Mouse (Mus musculus) adrenal gland, adult 2 months (tissue): Measurements from ENCODE around the gene Gm35549. TPM values are rescaled to one million over a fixed set of nuclear protein-coding genes. Genes with fewer than 3 reads are reported as not detected.

Experiments used
- DNase-seq: peaks from one replicate; pipeline ENCODE4 v3.0.0; 2021
- polyA plus RNA-seq: library from polyadenylated mRNA; depleted of rRNA; stranded (reverse); fragments of >200 nt; gene quantifications from 2 replicates; pipeline ENCODE4 v1.2.3, GENCODE M21; 2012; rRNA removed
- total RNA-seq, 2 experiments: library from RNA; stranded (reverse); gene quantifications; 2 replicates each; pipeline ENCODE4 v1.2.3; 2021

Gm35549 gene
- total and polyA plus RNA-seq, 3 experiments: not detected

GRCm38 (mm10) chr9:122826743-122827142 is 17.1 kb downstream of the Gm35549 start:
- no peak for DNase-seq

GRCm38 (mm10) chr9:122823374-122824017 is 20.3 kb downstream of the Gm35549 start:
- DNase-seq: no peak

- no peak for DNase-seq
Observed at GRCm38 (mm10) chr9:122815239-122815851, 28.5 kb downstream of the Gm35549 start.

GRCm38 (mm10) chr9:122814775-122815174 is 29.1 kb downstream of the Gm35549 start:
- DNase-seq: no peak

GRCm38 (mm10) chr9:122812386-122812785 is 31.4 kb downstream of the Gm35549 start:
- no peak for DNase-seq

- DNase-seq: no peak
Observed at GRCm38 (mm10) chr9:122810212-122810611, 33.6 kb downstream of the Gm35549 start.

GRCm38 (mm10) chr9:122807186-122807585 is 36.6 kb downstream of the Gm35549 start:
- DNase-seq: no peak

GRCm38 (mm10) chr9:122805845-122806341 is 37.9 kb downstream of the Gm35549 start:
- DNase-seq: no peak

- peak; percentile 96 for DNase-seq
Observed at GRCm38 (mm10) chr9:122805053-122805844, 38.6 kb downstream of the Gm35549 start, which contains the start of gene Tcaim. TSS of gene Tcaim (plus strand) at chr9:122805539.

- DNase-seq: no peak
Observed at GRCm38 (mm10) chr9:122786534-122786933, 57.3 kb downstream of the Gm35549 start.

GRCm38 (mm10) chr9:122785231-122785630 is 58.6 kb downstream of the Gm35549 start:
- no peak for DNase-seq

Other genes starting within 250 kb of the Gm35549 start
- gene Topaz1, start 96.7 kb downstream of the Gm35549 start, total RNA-seq: not detected
- not detected in 2 replicates for gene Topaz1, start 96.7 kb downstream of the Gm35549 start, polyA plus RNA-seq
- gene Tcaim, start 38.5 kb downstream of the Gm35549 start, total RNA-seq: 10 to 100 TPM; 19.2 to 23.5 TPM
- 3.8 and 5.0 TPM in 2 replicates for gene Tcaim, start 38.5 kb downstream of the Gm35549 start, polyA plus RNA-seq
- gene Zfp445, start 22.0 kb upstream of the Gm35549 start, total RNA-seq: 100 to 1,000 TPM in 1 of 2 experiments, 10 to 100 TPM in 1; 71.4 to 109 TPM
- 15.5 and 30.5 TPM in 2 replicates for gene Zfp445, start 22.0 kb upstream of the Gm35549 start, polyA plus RNA-seq
- 1 to 10 TPM; 5.6 to 6.5 TPM for gene Zkscan7, start 41.6 kb upstream of the Gm35549 start, total RNA-seq
- gene Zkscan7, start 41.6 kb upstream of the Gm35549 start, polyA plus RNA-seq: 2.0 and 4.0 TPM in 2 replicates
- gene Zfp105, start 79.0 kb upstream of the Gm35549 start, total RNA-seq: 1 to 10 TPM; 3.2 to 5.4 TPM
- 0.15 and 0.75 TPM in 2 replicates for gene Zfp105, start 79.0 kb upstream of the Gm35549 start, polyA plus RNA-seq
- 10 to 100 TPM; 18.8 to 22.3 TPM for gene 1110059G10Rik, start 107.0 kb upstream of the Gm35549 start, total RNA-seq
- gene 1110059G10Rik, start 107.0 kb upstream of the Gm35549 start, polyA plus RNA-seq: 1.1 and 1.6 TPM in 2 replicates
- 1 to 10 TPM; 1.2 to 1.3 TPM for gene Kif15, start 107.0 kb upstream of the Gm35549 start, total RNA-seq
- gene Kif15, start 107.0 kb upstream of the Gm35549 start, polyA plus RNA-seq: 0.30 TPM in 1 of 2 replicates, not detected in the other
- gene Tmem42, start 177.3 kb upstream of the Gm35549 start, total RNA-seq: 10 to 100 TPM; 16.1 to 17.9 TPM
- 34.4 and 39.2 TPM in 2 replicates for gene Tmem42, start 177.3 kb upstream of the Gm35549 start, polyA plus RNA-seq
- gene Tgm4, start 190.7 kb upstream of the Gm35549 start, total RNA-seq: under 1 TPM; 0.45 to 0.52 TPM
- gene Tgm4, start 190.7 kb upstream of the Gm35549 start, polyA plus RNA-seq: 0.13 and 0.26 TPM in 2 replicates